Mouse (Mus musculus): ENCODE measurements around the gene Acy3.

DNA sequence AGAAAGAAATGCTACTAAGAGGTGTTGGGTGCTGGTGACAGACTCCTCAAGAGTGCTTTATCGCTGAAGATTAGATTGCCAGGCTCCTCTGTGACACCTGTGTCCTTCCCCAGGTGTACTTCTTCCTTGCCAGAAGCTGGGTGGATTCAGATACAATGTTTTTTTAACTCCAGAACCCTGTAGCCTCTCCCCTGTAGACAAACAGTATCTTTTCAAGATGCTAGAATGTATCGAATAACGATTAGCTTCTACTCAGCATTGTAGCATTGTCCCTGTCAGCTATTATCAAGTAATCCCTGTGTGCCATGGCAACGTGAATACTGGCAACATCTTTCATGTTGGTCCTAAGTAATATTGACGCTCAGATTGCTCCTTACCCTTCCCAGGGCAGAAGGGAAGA lies 47.4 kb downstream of the Acy3 start:
- TF ChIP-seq CTCF (conservative IDR thresholded peaks at IDR 0.05; ENCODE audit: insufficient read depth, insufficient read length, low read depth, low read length) (no peak), POLR2A (IDR thresholded peaks at IDR 0.05; ENCODE audit: low read depth, low read length) (no peak)
